Mouse (Mus musculus): Measurements from ENCODE around the gene Zmiz1. TPM values are rescaled to one million over a fixed set of nuclear protein-coding genes. Genes with fewer than 3 reads are reported as not detected.
A peak's percentile ranks its signal among the peaks of the same experiment; 100 is the strongest.

Zmiz1 gene
- polyA plus RNA-seq, 1 experiment from 2014 or later: 37.0 TPM

DNA sequence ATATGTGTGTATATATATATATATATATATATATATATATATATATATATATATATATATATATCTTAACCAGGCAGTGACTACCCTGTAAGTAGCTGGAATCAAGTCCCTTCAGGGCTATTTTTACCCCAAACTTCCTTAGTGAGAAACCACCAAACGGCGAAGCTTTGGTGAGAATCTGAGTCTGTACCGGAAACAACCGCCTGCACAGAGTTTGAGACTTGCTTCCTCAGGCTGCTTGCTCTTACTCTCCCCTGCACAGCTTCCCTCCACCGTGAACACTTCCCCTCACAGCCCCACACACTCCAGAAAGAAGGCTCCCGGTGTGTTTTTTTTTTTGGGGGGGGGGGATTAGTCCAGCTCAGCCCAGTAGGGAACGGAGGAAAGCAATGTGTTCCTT, 150.4 kb downstream of the Zmiz1 start:
- Histone ChIP-seq H3K27ac (ENCODE audit: low read depth, low read length) (no peak overlapping the region), H3K4me2 (ENCODE audit: low read length) (peak overlapping the region; percentile 99), H3K4me1 (ENCODE audit: control insufficient read depth, insufficient read depth, low read length) (peaks cover 65% of the 10 kb centered on the region), H3K27me3 (replicated peaks; ENCODE audit: control insufficient read depth, insufficient read depth, low read length) (no peaks in the 10 kb centered on the region), H3K36me3 (ENCODE audit: control insufficient read depth, insufficient read depth, low read length) (peaks cover 10% of the 10 kb centered on the region), H3K9me3 (replicated peaks; ENCODE audit: control insufficient read depth, low read length) (no peaks in the 10 kb centered on the region), H3K4me3 (ENCODE audit: low read depth, low read length) (peak overlapping the region; percentile 7), H3K9ac (ENCODE audit: low read length) (peak overlapping the region; percentile 29)
- no peak for ATAC-seq
- DNase-seq (ENCODE audit: low spot score): no peak
- WGBS: 79% methylated on average over 7 of the region's 7 CpGs

DNA sequence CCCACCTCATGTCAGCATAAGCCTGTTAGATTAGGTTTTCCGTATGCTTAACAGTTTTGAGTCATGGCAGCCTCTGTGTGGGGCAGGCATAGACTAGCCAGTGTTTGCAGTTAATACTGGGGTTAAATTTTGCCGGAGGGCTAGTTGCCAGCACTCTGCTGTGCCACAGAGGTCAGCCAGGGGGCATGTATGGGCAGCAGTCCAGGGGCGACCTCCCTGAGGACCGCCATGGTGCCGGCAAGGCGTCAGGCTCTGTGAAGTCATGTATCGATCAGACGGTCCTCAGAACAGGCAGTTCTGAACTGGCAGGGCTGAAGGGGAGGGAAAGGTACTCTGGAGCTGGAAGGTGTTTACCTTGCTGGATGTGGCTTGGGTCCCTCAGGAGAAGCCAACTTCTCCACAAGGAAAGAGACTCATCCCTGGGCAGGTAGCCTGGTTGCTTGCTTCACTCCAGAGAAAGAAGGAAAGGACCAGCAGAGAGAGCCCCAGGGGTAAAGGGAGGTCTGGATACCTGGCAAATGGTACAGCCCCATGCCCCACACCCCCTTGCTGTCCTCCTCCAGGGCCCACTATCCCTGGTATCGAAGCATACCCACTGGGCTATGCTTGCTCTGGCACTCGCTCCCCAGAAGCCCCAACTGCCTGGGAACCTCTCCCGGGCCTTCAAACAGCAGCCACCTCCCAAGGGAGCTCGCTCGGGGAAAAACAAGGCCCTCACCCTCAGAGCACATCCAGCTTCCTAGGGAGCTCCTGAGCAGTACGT, 151.6 kb downstream of the Zmiz1 start:
- peak overlapping the region; percentile 99 for H3K4me2 ChIP-seq (ENCODE audit: low read length)
- no peaks in the 10 kb centered on the region for H3K9me3 ChIP-seq (replicated peaks; ENCODE audit: control insufficient read depth, low read length)
- H3K27me3 ChIP-seq (replicated peaks; ENCODE audit: control insufficient read depth, insufficient read depth, low read length): no peaks in the 10 kb centered on the region
- ATAC-seq: no peak
- 60% methylated on average over 14 of the region's 14 CpGs for WGBS
- peak overlapping the region; percentile 22 for H3K27ac ChIP-seq (ENCODE audit: low read depth, low read length)
- no peak for DNase-seq (ENCODE audit: low spot score)
- peak overlapping the region; percentile 15 for H3K4me3 ChIP-seq (ENCODE audit: low read depth, low read length)
- peaks cover 20% of the 10 kb centered on the region for H3K36me3 ChIP-seq (ENCODE audit: control insufficient read depth, insufficient read depth, low read length)
- peak overlapping the region; percentile 52 for H3K9ac ChIP-seq (ENCODE audit: low read length)
- peaks cover 55% of the 10 kb centered on the region for H3K4me1 ChIP-seq (ENCODE audit: control insufficient read depth, insufficient read depth, low read length)

DNA sequence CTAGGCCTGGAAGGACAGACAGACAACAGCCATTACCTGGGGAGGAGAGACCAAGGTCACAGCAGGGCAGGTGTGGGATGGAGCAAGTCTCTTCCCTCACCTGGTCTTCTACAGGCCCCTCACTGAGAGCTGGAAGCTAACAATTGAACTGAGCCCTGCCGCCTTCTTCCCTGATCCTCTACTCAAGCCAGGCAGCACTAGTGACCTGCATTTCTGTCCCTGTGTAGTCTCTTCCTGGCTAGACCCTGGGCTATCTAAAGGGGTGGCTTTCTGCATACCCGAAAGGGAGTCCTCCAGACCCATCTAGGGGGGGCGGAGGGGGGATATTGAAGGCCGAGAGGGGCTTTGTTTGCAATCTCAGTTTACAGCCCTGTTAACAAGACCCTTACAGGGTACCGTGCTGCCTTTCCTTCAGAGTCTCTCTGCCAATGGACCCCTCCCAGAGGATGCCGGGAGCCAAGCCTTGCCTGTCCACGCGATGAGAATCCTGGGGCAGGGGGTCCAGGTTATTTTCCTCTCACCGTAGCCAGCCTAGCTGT, 152.2 kb downstream of the Zmiz1 start:
- WGBS: 26% methylated on average over 9 of the region's 9 CpGs
- H3K27ac ChIP-seq (ENCODE audit: low read depth, low read length): peak overlapping the region; percentile 22
- DNase-seq (ENCODE audit: low spot score) (peak; percentile 36), ATAC-seq (no peak)
- peaks cover 26% of the 10 kb centered on the region for H3K36me3 ChIP-seq (ENCODE audit: control insufficient read depth, insufficient read depth, low read length)
- no peaks in the 10 kb centered on the region for H3K9me3 ChIP-seq (replicated peaks; ENCODE audit: control insufficient read depth, low read length)
- peak overlapping the region; percentile 15 for H3K4me3 ChIP-seq (ENCODE audit: low read depth, low read length)
- no peaks in the 10 kb centered on the region for H3K27me3 ChIP-seq (replicated peaks; ENCODE audit: control insufficient read depth, insufficient read depth, low read length)
- H3K4me2 ChIP-seq (ENCODE audit: low read length): peak overlapping the region; percentile 99
- peaks cover 49% of the 10 kb centered on the region for H3K4me1 ChIP-seq (ENCODE audit: control insufficient read depth, insufficient read depth, low read length)
- peak overlapping the region; percentile 52 for H3K9ac ChIP-seq (ENCODE audit: low read length)

DNA sequence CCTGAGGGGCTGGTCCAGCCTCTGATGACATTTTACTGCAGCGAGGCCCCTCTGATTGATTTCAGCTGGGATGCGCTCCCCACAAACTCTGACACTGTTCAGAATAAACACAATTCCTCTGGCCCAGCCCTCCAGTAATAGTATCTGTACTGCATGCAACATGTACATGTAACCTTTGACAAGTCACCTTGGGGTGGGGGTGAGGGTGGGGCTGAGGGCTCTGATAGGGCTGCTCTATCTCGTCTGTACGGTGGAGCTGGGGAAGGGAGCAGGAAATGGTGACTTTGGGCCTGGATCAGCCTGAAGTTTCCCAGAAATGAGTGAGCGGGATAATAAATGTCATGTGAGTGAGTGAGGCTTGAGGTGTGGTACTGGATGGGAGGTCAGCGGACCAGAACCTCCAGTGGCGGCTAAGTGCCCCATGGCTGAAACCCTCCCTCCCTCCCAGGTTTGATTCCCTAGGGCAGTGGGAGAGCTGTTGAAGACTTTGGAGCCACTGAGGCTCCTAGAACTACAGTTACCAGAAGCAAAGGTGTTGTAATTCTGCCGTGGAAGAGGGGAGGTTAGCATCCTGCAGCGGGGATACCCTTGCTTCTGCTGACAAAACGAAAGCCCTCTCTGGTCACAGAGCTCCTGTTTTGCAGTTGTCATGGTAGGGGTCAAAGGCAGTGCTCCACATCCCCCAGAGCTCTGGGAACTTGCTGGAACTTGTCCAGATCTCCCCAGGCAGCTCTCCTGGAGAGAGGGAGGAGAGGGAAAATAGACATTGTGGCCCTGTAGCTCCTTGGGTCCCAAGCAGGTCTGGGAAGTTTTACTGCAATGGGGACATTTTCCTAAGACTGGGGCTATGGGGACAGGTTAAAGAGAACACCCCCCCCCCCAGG, 153.1 kb downstream of the Zmiz1 start:
- Histone ChIP-seq H3K4me3 (ENCODE audit: low read depth, low read length) (no peak overlapping the region), H3K9me3 (replicated peaks; ENCODE audit: control insufficient read depth, low read length) (no peaks in the 10 kb centered on the region), H3K4me1 (ENCODE audit: control insufficient read depth, insufficient read depth, low read length) (peaks cover 46% of the 10 kb centered on the region), H3K9ac (ENCODE audit: low read length) (peak overlapping the region; percentile 52), H3K27ac (ENCODE audit: low read depth, low read length) (peak overlapping the region; percentile 22; the same call in 1 of the 2 replicates), H3K36me3 (ENCODE audit: control insufficient read depth, insufficient read depth, low read length) (peaks cover 29% of the 10 kb centered on the region), H3K4me2 (ENCODE audit: low read length) (peak overlapping the region; percentile 99), H3K27me3 (replicated peaks; ENCODE audit: control insufficient read depth, insufficient read depth, low read length) (no peaks in the 10 kb centered on the region)
- 84% methylated on average over 10 of the region's 10 CpGs for WGBS
- DNase-seq (ENCODE audit: low spot score): no peak
- ATAC-seq: no peak

DNA sequence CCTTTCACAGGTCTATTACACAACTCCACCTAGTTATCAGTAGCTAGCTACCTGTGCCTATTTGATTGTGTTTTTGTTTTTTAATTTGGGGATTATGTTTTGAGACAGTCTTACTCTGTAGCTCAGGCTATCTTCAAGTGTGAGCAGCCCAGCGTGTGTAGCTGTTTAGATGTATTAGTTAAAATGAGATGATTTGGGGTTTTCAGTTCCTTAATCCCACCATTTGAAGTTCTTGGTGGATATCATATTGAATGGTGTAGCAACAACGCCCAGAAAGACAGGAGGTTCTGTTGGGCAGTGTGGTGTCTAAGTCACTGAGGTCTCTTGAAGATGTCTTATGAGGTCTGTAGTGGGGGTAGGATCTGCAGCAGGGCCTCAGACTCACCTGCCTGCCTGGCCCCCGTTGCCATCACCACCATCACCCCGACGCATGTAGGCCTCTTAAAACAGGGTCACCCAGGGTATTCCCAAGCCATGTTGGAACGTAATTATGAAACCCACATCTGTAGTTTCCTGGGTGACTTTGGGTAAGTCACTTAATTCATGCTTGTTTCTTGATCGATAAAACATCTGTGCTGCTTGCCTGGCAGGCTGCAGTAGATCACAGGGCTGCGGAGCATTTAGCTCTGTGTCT, 155.1 kb downstream of the Zmiz1 start:
- DNase-seq (ENCODE audit: low spot score) (no peak), ATAC-seq (no peak)
- Histone ChIP-seq H3K4me1 (ENCODE audit: control insufficient read depth, insufficient read depth, low read length) (peaks cover 41% of the 10 kb centered on the region), H3K9ac (ENCODE audit: low read length) (no peak overlapping the region), H3K27ac (ENCODE audit: low read depth, low read length) (no peak overlapping the region), H3K9me3 (replicated peaks; ENCODE audit: control insufficient read depth, low read length) (no peaks in the 10 kb centered on the region), H3K27me3 (replicated peaks; ENCODE audit: control insufficient read depth, insufficient read depth, low read length) (no peaks in the 10 kb centered on the region), H3K4me2 (ENCODE audit: low read length) (no peak overlapping the region), H3K36me3 (ENCODE audit: control insufficient read depth, insufficient read depth, low read length) (peaks cover 30% of the 10 kb centered on the region), H3K4me3 (ENCODE audit: low read depth, low read length) (no peak overlapping the region)
- WGBS: 91% methylated on average over 8 of the region's 8 CpGs

DNA sequence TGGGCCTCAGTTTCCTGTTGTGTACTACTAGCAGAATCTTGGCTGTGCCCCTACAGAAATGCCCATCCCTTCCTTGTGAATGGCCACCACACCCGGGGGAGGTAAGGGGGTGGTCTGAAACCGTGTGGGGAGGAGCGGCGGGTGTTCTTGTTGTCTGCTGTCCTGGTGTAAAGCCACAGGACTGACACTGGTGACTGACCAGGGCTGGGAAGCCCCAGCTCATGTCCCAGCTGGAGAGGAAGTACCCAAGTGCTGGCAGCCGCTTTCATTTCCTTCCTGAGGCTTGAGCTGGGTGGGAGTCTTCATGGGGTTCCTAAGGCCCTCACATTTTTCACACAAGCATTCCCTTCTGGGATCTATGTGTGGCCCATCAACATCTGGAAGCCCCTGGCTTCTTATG, 155.7 kb downstream of the Zmiz1 start:
- H3K36me3 ChIP-seq (ENCODE audit: control insufficient read depth, insufficient read depth, low read length): peaks cover 34% of the 10 kb centered on the region
- H3K4me3 ChIP-seq (ENCODE audit: low read depth, low read length): no peak overlapping the region
- peaks cover 40% of the 10 kb centered on the region for H3K4me1 ChIP-seq (ENCODE audit: control insufficient read depth, insufficient read depth, low read length)
- WGBS: 70% methylated on average over 5 of the region's 5 CpGs
- ATAC-seq: no peak
- no peak overlapping the region for H3K27ac ChIP-seq (ENCODE audit: low read depth, low read length)
- H3K27me3 ChIP-seq (replicated peaks; ENCODE audit: control insufficient read depth, insufficient read depth, low read length): no peaks in the 10 kb centered on the region
- no peak for DNase-seq (ENCODE audit: low spot score)
- no peak overlapping the region for H3K9ac ChIP-seq (ENCODE audit: low read length)
- no peaks in the 10 kb centered on the region for H3K9me3 ChIP-seq (replicated peaks; ENCODE audit: control insufficient read depth, low read length)
- H3K4me2 ChIP-seq (ENCODE audit: low read length): no peak overlapping the region

DNA sequence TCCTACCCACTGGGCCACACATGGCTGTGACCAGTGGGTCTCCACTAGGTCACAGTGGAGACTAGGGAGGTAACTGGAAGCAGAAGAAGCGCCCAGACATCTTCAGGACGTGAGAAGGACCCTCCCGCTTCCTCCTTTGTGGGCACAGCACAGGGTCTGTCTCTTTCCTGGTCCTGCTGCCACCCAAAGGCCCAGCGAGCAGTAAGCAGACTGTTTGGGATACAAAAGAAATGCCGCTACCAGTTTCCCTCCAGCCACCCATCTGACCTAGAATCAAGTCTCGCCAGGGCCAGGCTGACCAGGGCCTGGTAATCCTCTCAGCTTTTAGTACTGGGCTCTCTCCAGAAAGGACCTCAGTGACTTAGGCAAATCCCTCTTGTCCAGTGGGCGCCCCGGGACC, 156.6 kb downstream of the Zmiz1 start:
- H3K27me3 ChIP-seq (replicated peaks; ENCODE audit: control insufficient read depth, insufficient read depth, low read length): no peaks in the 10 kb centered on the region
- H3K9ac ChIP-seq (ENCODE audit: low read length): no peak overlapping the region
- peaks cover 34% of the 10 kb centered on the region for H3K36me3 ChIP-seq (ENCODE audit: control insufficient read depth, insufficient read depth, low read length)
- WGBS: 84% methylated on average over 8 of the region's 8 CpGs
- peaks cover 31% of the 10 kb centered on the region for H3K4me1 ChIP-seq (ENCODE audit: control insufficient read depth, insufficient read depth, low read length)
- no peak for ATAC-seq
- no peak overlapping the region for H3K27ac ChIP-seq (ENCODE audit: low read depth, low read length)
- no peak overlapping the region for H3K4me2 ChIP-seq (ENCODE audit: low read length)
- H3K9me3 ChIP-seq (replicated peaks; ENCODE audit: control insufficient read depth, low read length): no peaks in the 10 kb centered on the region
- DNase-seq (ENCODE audit: low spot score): no peak
- no peak overlapping the region for H3K4me3 ChIP-seq (ENCODE audit: low read depth, low read length)

DNA sequence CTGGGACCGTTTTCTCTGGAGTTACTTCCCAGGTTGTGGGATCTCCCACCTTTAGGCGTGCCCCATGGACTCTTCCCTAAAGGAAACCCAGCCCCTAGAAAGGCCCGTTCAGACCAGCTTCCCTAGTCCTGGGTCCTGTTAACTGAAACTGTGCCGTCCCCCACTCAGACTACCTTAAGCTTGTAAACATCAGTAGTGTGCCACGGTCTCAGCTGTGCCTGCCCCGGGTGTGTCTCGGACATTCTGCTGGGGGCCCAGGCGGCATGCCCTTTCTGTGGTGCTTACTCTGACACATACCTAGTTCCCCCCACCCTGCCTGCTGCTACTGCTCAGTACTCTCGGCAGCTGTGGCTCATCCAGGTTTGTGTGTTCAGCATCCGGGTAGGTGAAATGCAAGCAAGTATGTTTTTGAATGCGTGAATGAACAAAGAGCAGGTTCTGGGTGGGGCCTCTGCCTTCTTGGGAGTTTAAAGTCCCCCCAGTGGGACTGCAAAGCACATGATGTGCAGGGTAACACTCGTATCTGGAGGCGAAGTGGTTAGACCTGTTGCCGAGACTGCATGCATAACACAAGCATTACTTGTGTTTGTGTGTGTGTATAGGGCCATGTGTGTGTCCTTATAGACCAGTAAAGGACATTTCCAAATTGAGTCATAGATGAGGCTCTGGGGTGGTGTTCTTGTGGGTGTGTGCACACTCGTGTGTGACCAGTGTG, 157.2 kb downstream of the Zmiz1 start:
- Histone ChIP-seq H3K4me1 (ENCODE audit: control insufficient read depth, insufficient read depth, low read length) (peaks cover 26% of the 10 kb centered on the region), H3K27me3 (replicated peaks; ENCODE audit: control insufficient read depth, insufficient read depth, low read length) (no peaks in the 10 kb centered on the region), H3K27ac (ENCODE audit: low read depth, low read length) (no peak overlapping the region), H3K9ac (ENCODE audit: low read length) (no peak overlapping the region; the same call in 1 of the 2 replicates), H3K4me3 (ENCODE audit: low read depth, low read length) (no peak overlapping the region), H3K36me3 (ENCODE audit: control insufficient read depth, insufficient read depth, low read length) (peaks cover 34% of the 10 kb centered on the region), H3K9me3 (replicated peaks; ENCODE audit: control insufficient read depth, low read length) (no peaks in the 10 kb centered on the region), H3K4me2 (ENCODE audit: low read length) (no peak overlapping the region)
- no peak for ATAC-seq
- no peak for DNase-seq (ENCODE audit: low spot score)
- WGBS: 86% methylated on average over 15 of the region's 15 CpGs

Data from forebrain, embryonic 14.5 days (tissue).